Mouse (Mus musculus) cortical plate, adult 2 months (tissue): Measurements from ENCODE around the gene 2210011C24Rik.

Experiments used
- CTCF ChIP-seq: fragments of 200-500 bp; IDR thresholded peaks from 2 replicates; pipeline ENCODE4 v1.5.1; 2011; ENCODE audit warnings: mild to moderate bottlenecking, control low read depth, low read length; ENCODE audit not compliant: insufficient read depth; ENCODE audit errors: extremely low read depth
- POLR2A ChIP-seq: fragments of 200-500 bp; IDR thresholded peaks from 2 replicates; pipeline ENCODE4 v1.6.1; 2011; ENCODE audit warnings: mild to moderate bottlenecking, low read length, control low read depth; ENCODE audit not compliant: insufficient read depth; ENCODE audit errors: extremely low read depth

DNA sequence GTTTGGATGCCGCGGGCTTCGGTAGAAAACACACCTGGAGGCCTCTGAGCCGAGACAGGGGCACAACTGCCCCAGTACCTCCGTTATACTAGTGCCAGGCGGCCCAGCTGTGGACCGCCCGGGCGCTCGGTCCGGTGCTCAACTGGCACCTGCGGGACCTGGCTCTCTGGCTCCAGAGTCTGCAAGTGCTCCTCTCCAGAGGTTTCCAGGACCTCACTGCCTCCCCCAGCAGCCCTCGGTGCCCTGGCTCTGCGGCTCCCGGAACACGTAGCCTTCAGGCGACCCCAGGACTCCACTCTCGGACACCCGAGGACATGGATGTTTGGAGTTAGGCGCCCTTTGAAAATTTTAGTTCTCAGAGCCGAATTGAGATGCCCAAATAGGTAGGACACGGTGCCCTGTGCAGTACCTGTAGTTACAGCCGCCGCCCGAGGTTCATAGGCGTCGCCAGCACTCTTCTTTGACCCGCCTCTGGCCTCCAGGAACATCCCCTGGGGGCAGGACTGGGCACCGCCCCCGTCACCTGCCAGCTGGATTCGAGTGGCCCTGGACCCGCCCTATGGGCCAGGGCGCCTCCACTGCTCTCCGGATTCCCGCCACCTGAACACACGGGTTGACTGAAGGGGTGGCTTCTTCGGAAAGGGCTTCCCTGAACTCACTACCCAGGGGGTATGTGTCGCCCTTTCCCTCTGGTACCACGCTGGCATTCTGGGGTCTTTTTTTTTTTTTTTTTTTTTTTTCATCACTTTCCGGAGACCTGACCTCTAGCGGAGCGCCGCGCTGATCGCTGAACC is at the start of gene 2210011C24Rik:
- no peak for TF ChIP-seq CTCF
- TF ChIP-seq POLR2A: no peak
